Mouse (Mus musculus): ENCODE results near the gene Hist1h2ad. TPM values are rescaled to one million over a fixed set of nuclear protein-coding genes. Genes with fewer than 3 reads are reported as not detected.
A peak's percentile ranks its signal among the peaks of the same experiment; 100 is the strongest.
"Not testable (repeated sequence)": the region's sequence is repeated elsewhere in the genome, so short reads cannot be mapped to it uniquely, and the experiment has no call there.

Gene Hist1h2ad
- polyA plus RNA-seq, 1 experiment, result 1.2 TPM

GRCm38 (mm10) chr13:23537006-23537710 lies 37.0 kb upstream of the Hist1h2ad start:
- no peak overlapping the region for H3K4me3 ChIP-seq (replicated peaks; ENCODE audit: insufficient read depth, low read depth, low read length)
- H3K27me3 ChIP-seq (ENCODE audit: control insufficient read depth, insufficient read depth, low read length), result no peaks in the 10 kb centered on the region
- no peak for DNase-seq
- H3K4me1 ChIP-seq (ENCODE audit: control insufficient read depth, insufficient read depth, low read length), result peaks cover 4% of the 10 kb centered on the region; the same call in 1 of the 2 replicates
- WGBS, result 81% methylated on average over 3 of the region's 3 CpGs
- TF ChIP-seq CTCF (IDR thresholded peaks at IDR 0.05; ENCODE audit: borderline replicate concordance, insufficient read depth, low read depth, low read length) (no peak), POLR2A (IDR thresholded peaks at IDR 0.05; ENCODE audit: borderline replicate concordance, insufficient read depth, low read length) (no peak)
- no peak overlapping the region for H3K27ac ChIP-seq (ENCODE audit: insufficient read depth, low read length)

DNA sequence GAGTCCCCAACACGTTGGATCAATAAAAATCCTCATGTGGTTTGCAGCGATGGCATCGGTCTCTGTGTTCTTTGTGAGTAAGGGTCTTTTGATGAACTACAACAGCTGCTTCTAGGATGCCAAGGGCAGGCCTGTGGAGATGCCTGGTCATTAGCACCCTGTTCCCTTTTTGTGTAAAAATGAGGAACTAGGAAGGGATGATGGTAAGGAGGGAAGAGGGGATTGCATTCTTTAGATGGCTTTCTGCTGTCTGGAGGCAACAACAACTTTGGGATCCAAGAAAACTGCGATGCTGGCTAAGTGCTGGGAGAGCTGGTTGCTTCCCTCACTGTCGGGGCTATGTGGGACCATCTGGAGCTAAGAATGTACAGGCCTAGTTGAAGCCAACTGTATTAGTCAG lies 35.9 kb upstream of the Hist1h2ad start:
- TF ChIP-seq CTCF (IDR thresholded peaks at IDR 0.05; ENCODE audit: borderline replicate concordance, insufficient read depth, low read depth, low read length) (no peak), POLR2A (IDR thresholded peaks at IDR 0.05; ENCODE audit: borderline replicate concordance, insufficient read depth, low read length) (no peak)
- DNase-seq, result no peak
- peaks cover 4% of the 10 kb centered on the region; the same call in 1 of the 2 replicates for H3K4me1 ChIP-seq (ENCODE audit: control insufficient read depth, insufficient read depth, low read length)
- H3K27ac ChIP-seq (ENCODE audit: insufficient read depth, low read length), result no peak overlapping the region
- WGBS, result 58% methylated on average over 5 of the region's 5 CpGs
- H3K27me3 ChIP-seq (ENCODE audit: control insufficient read depth, insufficient read depth, low read length), result no peaks in the 10 kb centered on the region
- no peak overlapping the region for H3K4me3 ChIP-seq (replicated peaks; ENCODE audit: insufficient read depth, low read depth, low read length)

- DNase-seq; H3K27me3 ChIP-seq (ENCODE audit: control insufficient read depth, insufficient read depth, low read length); H3K27ac ChIP-seq (ENCODE audit: insufficient read depth, low read length): not testable (repeated sequence)
Observed at GRCm38 (mm10) chr13:23539821-23540220, 34.4 kb upstream of the Hist1h2ad start.

DNA sequence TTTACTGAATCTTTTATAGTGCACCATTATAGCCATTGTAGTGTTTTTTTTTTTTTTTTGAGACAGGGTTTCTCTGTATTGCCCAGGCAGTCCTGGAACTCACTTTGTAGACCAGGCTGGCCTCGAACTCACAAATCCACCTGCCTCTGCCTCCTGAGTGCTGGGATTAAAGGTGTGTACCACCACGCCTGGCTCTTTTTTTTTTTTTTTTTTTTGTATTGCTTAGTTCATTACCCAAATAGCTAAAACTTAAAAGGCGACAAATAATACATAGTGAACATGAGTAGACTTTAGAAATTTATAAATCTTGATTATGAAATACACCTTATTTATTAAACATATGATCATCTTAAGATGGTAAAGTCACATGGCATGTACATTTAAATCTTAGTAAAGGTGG lies 32.7 kb upstream of the Hist1h2ad start:
- no peak overlapping the region for H3K4me3 ChIP-seq (replicated peaks; ENCODE audit: insufficient read depth, low read depth, low read length)
- DNase-seq, result no peak
- TF ChIP-seq CTCF (IDR thresholded peaks at IDR 0.05; ENCODE audit: borderline replicate concordance, insufficient read depth, low read depth, low read length) (no peak), POLR2A (IDR thresholded peaks at IDR 0.05; ENCODE audit: borderline replicate concordance, insufficient read depth, low read length) (no peak)
- 90% methylated on average over 3 of the region's 3 CpGs for WGBS
- no peak overlapping the region for H3K27ac ChIP-seq (ENCODE audit: insufficient read depth, low read length)
- H3K27me3 ChIP-seq (ENCODE audit: control insufficient read depth, insufficient read depth, low read length), result no peaks in the 10 kb centered on the region
- no peaks in the 10 kb centered on the region for H3K4me1 ChIP-seq (ENCODE audit: control insufficient read depth, insufficient read depth, low read length)

More at GRCm38 (mm10) chr13:23539821-23540220, 34.4 kb upstream of the Hist1h2ad start:
- 83% methylated on average over 1 of the region's 1 CpGs for WGBS
- not testable (repeated sequence) for H3K4me1 ChIP-seq (ENCODE audit: control insufficient read depth, insufficient read depth, low read length); H3K4me3 ChIP-seq (replicated peaks; ENCODE audit: insufficient read depth, low read depth, low read length)

- not testable (repeated sequence) for H3K27me3 ChIP-seq (ENCODE audit: control insufficient read depth, insufficient read depth, low read length); H3K27ac ChIP-seq (ENCODE audit: insufficient read depth, low read length)
- WGBS, result 19% methylated on average over 3 of the region's 3 CpGs
Observed at GRCm38 (mm10) chr13:23542225-23542980, 31.8 kb upstream of the Hist1h2ad start.

DNA sequence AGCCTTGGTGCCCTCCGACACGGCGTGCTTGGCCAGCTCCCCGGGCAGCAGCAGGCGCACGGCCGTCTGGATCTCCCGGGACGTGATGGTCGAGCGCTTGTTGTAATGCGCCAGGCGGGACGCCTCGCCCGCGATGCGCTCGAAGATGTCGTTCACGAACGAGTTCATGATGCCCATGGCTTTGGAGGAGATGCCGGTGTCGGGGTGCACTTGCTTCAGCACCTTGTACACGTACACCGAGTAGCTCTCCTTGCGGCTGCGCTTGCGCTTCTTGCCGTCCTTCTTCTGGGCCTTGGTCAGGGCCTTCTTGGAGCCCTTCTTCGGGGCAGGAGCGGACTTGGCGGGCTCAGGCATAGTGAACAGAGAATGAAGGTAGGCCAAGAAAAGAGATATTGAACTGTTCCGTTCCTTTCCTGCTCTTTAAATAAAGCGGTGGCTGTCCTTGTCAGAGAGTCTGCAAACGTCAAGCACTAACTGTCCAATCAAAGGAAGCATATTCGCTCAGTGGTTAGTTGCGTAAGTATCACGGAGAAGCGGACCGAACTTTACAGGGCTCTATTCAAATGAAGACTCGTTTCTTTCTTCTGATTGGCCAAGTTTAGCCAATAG lies 31.1 kb upstream of the Hist1h2ad start, which contains the start of gene Hist1h2bh:
Hist1h2bh (minus strand) TSS at position 394 of the 609 bp plus-strand sequence.
- not testable (repeated sequence) for H3K4me1 ChIP-seq (ENCODE audit: control insufficient read depth, insufficient read depth, low read length); H3K27me3 ChIP-seq (ENCODE audit: control insufficient read depth, insufficient read depth, low read length); H3K27ac ChIP-seq (ENCODE audit: insufficient read depth, low read length)
- peak within 1 kb of the TSS; percentile 64 for H3K4me3 ChIP-seq (replicated peaks; ENCODE audit: insufficient read depth, low read depth, low read length)
- under 1% methylated on average over 40 of the region's 42 CpGs for WGBS
- peak; percentile 62 to 76 for DNase-seq

More at GRCm38 (mm10) chr13:23542225-23542980, 31.8 kb upstream of the Hist1h2ad start:
- not testable (repeated sequence) for H3K4me3 ChIP-seq (replicated peaks; ENCODE audit: insufficient read depth, low read depth, low read length); DNase-seq; H3K4me1 ChIP-seq (ENCODE audit: control insufficient read depth, insufficient read depth, low read length)

GRCm38 (mm10) chr13:23543965-23544786 lies 30.0 kb upstream of the Hist1h2ad start, which contains the start of gene Hist1h3f:
Gene Hist1h3f, plus strand, starts transcription at chr13:23544052.
- no peaks in the 10 kb centered on the region for H3K27me3 ChIP-seq (ENCODE audit: control insufficient read depth, insufficient read depth, low read length)
- peak; percentile 82 to 92 for DNase-seq
- no peaks in the 10 kb centered on the region for H3K4me1 ChIP-seq (ENCODE audit: control insufficient read depth, insufficient read depth, low read length)
- H3K4me3 ChIP-seq (replicated peaks; ENCODE audit: insufficient read depth, low read depth, low read length), result peak within 1 kb of the TSS; percentile 64
- under 1% methylated on average over 29 of the region's 45 CpGs for WGBS
- TF ChIP-seq POLR2A (IDR thresholded peaks at IDR 0.05; ENCODE audit: borderline replicate concordance, insufficient read depth, low read length) (peak; percentile 84; the same call in 1 of the 2 replicates), CTCF (IDR thresholded peaks at IDR 0.05; ENCODE audit: borderline replicate concordance, insufficient read depth, low read depth, low read length) (no peak)
- H3K27ac ChIP-seq (ENCODE audit: insufficient read depth, low read length), result peak within 1 kb of the TSS; percentile 86; the same call in 1 of the 2 replicates

DNA sequence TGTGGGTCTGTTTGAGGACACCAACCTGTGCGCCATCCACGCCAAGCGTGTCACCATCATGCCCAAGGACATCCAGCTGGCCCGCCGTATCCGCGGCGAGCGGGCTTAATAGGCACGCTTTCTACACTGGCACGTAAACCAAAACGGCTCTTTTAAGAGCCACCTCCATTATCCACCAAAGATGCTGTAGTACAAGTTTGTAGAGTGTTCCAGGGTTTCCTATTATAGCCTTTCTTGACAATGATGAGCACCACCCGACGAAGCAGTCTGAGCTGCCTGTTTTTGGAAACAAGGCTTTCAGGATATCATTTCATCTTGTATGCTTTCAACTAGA lies 29.4 kb upstream of the Hist1h2ad start:
- H3K4me1 ChIP-seq (ENCODE audit: control insufficient read depth, insufficient read depth, low read length); H3K27ac ChIP-seq (ENCODE audit: insufficient read depth, low read length); H3K27me3 ChIP-seq (ENCODE audit: control insufficient read depth, insufficient read depth, low read length): not testable (repeated sequence)
- peak overlapping the region; percentile 15 for H3K4me3 ChIP-seq (replicated peaks; ENCODE audit: insufficient read depth, low read depth, low read length)
- peak in 1 of 2 experiments; percentile 49 for DNase-seq
- 1% methylated on average over 13 of the region's 14 CpGs for WGBS

Measured in cerebellum, adult 2 months (tissue).